Mouse (Mus musculus): ENCODE measurements around the gene Sh2d7.
"Not testable (repeated sequence)": the region's sequence is repeated elsewhere in the genome, so short reads cannot be mapped to it uniquely, and the experiment has no call there.

Gene Sh2d7

DNA sequence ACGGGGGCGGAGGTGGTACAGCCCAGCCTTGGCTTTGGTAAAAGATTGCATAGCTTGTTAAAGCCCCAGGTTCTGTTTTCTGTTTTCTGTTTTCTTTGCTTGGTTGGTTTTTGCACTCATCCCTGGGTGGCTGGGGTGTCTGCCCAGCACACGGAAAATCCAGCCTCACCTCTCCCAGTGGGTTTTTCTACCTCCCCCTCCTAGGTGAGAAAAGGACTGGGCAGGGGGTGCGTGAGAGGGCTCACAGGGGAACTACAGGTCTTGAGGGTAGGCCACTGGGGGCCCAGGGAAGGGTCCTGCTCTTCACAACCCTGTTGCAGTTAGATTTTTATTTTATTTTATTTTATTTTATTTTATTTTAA lies 6.2 kb downstream of the Sh2d7 start:
- DNase-seq (ENCODE audit: low spot score), result no peak

DNA sequence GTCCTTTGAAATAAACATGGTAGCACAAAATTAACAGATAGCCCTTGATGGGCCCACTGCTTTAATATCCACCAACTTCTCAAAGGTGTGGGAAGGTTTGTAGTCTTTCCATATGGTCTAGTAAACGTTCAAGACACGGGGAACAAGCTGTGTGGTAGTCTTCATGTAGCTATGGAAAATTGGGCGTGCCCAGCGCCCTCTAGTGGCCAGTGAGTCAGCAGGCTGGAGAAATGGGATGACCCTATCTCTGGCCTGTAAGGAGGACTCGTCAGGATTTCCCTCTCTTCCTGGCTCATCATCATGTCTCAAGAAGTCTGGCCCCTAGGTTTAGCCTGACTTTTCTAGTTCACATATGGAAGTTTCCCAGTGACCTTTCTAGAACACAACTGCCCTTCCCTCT lies 8.8 kb downstream of the Sh2d7 start:
- DNase-seq (ENCODE audit: low spot score), result peak; percentile 79

DNA sequence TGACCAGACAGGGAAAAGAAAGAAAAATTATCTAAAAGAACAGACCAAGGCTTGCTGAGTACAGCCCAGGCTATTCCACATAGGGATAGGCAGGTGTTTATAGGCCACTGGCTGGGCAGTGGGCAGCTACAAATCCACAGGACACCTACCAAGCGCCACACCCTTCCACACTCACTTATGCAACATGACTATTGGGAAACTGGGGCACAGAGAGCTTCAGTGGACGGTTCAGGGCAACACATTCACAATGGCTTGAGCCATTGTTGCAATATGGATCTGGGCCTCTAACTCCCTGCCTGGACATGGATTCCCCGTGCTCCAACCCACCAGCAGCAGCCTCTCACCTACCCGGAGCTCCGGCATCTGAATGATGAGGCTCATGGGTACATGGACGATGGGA lies 10.6 kb downstream of the Sh2d7 start:
- no peak for DNase-seq (ENCODE audit: low spot score)

DNA sequence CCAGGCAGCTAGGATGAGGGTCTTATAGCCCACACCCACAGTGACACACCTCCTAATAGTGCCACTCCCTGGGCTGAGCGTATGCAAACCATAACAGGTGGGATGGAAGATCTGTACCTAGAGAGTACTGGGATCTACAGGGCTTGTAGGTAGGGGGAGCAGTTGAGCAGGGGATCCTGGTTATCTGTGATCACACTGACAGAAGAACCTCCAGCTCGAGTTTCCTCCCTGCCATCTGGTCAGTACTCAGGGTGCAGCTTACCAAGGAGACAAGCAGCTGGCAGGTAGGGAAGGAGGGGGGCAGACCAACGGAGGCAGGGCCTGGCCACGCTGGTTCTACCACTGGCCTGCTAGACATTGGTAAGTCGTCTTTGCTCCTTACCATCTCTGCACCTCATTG lies 13.6 kb downstream of the Sh2d7 start:
- peak; percentile 52 for DNase-seq (ENCODE audit: low spot score)

DNA sequence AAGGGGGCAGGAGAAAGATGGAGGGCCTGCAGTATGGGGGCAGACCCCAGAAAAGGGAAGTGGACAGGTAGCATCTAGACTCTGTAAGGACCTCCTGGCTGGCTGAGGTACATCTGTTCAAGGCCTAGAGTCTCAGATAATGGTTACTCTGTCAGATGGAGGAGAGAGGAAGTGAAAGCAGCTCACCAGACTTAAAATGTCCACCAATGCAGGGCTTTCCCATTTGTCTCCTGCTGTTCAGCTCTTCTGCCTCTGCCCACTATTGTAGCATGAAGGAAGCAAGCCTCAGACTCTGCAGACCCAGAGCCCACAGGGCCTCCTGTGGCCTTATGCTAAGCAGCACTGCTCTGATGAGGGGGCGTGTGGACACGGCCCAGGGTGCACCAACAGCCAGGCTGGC lies 16.3 kb downstream of the Sh2d7 start:
- DNase-seq (ENCODE audit: low spot score), result no peak

DNA sequence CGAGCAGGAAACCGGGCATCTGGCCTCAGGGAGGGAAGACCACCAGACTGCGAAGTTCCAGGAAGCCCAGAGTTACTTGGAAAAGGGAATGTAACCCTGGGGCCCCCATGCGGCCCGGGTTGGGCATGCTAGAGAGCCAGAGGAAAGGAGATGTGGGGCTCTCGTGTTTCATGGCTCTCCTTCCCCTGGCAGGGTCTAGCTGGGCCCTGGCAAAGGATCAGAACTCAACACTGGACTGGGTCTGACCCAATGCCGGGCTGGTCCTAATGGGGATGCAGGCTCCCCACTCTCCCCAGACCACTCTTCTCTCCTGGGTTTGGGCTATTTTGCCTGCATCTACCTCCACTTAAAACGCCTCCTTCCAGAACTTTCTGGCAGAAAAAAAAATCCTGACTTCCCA lies 19.9 kb downstream of the Sh2d7 start:
- no peak for DNase-seq (ENCODE audit: low spot score)

DNA sequence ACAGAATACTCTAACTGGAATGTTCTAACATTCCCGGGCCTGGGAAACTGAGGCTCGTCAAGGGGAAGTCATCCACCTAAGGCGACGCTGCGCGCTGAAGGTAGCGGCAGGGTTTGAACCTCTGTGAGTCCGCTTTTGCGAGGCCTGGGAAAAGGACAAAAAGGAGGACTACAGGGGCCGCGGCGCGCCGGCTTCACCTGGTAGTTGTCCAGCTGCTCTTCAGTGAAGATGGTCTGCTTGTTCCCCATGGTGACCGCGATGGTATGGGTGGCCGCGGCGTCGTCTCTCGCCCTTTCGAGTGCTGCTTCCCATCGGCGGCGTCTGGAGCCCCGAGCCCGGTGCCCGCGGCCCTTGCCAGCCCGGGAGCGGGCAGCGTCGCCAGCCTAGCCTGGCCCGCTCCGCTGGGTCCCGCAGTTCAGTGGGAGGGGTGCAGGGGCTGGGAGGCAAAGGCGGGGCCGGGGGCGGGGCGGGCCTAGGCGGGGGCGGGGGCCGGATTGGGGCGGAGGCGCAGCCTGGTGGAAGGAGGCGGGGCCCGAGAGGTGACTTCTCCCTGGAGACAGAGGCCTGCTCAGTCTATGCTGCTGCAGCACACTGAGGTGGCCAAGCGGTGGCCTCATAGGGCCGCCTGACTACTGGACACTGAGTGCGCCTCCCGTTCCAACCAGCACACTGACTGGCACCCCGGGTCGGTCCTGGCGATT lies 21.1 kb downstream of the Sh2d7 start, which contains the start of gene Cib2:
Cib2 (minus strand) TSS at position 448 of the 701 bp plus-strand sequence.
- peak; percentile 89 for DNase-seq (ENCODE audit: low spot score)

DNA sequence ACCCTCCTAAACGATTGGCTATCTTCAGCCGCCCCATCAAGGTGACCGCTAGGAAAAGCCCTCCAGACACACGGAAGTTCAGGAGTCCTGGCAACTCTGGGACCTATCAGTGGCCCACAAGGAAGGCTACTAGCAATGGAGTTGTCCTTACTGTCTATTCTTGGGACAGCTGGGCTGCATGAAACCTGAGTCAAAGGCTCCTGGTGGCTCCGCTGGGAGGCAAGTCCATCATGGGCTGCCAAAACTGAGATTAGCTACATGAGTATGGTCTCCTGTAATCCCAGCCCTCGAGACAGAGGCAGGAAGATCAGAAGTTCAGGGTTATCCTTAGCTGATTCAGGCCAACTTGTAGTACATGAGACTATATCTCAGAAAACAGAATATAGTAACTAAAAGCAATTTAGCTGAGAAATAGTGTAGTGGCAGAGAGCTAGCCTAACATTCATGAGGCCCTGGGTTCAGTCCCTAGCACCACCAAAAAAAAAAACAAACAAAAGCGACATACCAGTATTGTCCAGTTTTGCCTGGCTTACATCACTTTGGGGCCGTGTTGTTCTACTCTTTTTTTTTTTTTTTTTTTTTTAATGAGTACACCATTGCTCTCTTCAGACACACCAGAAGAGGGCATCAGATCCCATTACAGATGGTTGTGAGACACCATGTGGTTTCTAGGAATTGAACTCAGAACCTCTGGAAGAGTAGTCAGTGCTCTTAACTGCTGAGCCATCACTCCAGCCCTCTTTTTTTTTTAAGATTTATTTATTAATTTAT lies 22.2 kb downstream of the Sh2d7 start:
- no peak for DNase-seq (ENCODE audit: low spot score)

DNA sequence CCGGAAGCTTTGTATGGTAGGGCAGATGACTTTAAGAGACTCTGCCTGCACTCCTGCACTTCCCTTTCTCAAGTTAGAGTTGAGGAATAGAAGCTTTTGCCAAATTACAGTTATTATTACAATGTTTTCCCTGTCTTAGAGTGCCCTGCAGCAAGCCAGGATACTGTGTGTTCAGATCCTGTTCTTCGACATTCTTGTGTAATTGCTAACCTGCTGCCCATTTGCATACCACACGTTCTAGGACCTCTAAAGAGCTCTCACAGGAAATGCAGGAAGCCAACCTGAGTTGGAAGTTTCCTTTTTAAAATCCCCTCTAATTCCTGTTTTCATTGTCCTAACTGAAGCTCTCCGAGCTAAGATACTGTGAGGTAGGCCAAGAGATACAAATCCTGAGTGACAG lies 28.2 kb downstream of the Sh2d7 start:
- DNase-seq (ENCODE audit: low spot score), result no peak

DNA sequence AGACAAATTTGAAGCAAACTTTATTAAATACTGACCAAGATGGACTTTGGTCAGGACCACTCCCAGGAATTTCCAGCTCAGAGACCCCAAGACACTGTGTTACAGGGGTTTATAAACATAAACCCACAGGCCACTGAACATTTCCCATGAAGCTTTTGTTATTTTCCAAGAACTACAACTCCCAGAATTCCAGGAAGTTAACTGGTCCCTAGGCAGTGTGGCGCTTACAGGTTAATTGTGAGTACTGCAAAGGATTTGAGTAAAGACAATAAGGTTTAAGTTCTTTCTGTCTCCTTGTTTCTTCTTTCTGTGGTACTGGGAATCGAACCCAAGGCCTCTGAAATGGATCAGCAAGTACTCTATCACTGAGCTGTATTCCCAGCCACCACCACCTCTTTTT lies 29.9 kb downstream of the Sh2d7 start:
- DNase-seq (ENCODE audit: low spot score), result peak; percentile 53

DNA sequence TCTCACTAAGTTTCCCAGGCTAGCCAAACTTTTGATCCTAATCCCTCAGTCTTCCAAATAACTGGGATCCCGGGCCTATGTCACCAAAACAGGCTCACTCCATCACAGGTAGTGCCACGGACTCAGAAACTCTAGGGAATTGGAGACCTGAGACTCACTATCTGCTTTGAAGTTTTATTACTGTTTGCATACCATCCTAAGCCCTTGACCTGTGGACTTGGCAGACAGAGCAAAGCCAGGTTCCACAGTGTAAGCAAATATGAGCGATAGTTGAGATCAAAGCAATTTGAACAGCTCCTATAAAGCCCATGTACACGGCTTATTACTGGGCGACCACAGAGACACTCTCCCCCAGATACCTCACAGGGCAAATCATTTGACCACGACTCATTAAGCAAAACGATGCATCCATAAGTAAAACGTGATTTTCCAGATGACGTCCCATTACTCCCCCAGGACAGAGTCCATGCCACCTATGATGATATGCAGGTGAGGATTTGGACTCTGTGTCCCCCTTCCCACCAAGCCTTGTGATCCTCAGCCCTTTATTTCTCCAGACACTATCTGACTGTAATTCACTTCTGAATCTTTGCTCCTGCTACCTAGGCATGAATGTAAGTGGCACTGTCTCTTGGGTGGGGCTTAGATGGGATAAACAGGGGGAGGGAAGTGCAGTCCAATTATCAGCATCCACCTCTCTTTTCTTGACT lies 32.5 kb downstream of the Sh2d7 start:
- no peak for DNase-seq (ENCODE audit: low spot score)

DNA sequence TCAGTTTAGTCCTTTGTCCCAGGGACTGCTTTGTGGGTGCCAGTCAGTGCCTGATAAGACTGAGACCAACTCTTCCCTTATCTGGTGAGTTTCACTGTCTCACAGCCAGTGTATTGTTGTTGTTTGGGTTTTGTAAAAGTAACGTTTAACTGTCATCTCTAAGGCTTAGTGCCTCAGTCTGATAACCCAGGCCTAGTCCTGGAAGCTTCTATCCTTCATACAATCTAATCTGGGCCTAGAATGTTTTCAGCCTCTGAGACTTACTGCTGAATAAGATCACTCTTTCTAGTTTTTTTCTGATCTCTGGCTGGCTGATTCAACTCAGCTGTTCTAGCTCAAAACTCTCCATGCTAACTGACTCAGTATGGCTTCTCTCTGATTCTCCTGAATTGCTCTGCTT lies 44.9 kb downstream of the Sh2d7 start:
- no peak for DNase-seq (ENCODE audit: low spot score)

DNA sequence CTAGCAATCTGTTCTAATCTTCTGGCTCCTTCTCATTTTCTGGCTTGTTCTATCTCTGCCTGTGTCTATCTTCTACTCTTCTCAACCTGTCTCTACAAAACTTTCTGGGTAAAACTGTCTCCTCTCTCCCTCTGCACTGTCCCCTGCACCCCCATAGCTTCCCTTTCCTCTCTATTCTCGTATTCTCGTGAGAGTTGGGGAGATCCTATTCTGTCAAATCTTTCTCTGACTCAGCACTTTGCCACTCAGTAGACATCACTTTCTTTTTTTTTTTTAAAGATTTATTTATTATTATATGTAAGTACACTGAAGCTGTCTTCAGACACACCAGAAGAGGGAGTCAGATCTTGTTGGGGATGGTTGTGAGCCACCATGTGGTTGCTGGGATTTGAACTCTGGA lies 45.3 kb downstream of the Sh2d7 start:
- DNase-seq (ENCODE audit: low spot score), result not testable (repeated sequence)

DNA sequence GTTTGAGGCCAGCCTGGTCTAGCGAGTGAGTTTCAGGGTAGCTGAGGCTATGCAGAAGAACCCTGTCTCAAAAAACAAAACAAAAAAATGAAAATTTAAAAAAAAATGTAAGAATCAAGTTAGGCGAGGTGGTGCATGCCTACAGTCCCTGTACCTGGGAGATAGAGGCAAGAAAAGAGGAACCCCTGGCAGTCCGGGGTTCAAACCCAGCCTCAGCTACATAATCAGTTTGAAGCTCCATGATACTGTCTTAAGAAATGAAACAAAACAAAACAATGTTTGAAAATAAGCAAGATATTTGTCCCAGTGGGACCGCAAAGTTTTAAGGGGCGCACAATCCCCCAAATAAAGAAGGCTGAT lies 47.0 kb downstream of the Sh2d7 start:
- no peak for DNase-seq (ENCODE audit: low spot score)

DNA sequence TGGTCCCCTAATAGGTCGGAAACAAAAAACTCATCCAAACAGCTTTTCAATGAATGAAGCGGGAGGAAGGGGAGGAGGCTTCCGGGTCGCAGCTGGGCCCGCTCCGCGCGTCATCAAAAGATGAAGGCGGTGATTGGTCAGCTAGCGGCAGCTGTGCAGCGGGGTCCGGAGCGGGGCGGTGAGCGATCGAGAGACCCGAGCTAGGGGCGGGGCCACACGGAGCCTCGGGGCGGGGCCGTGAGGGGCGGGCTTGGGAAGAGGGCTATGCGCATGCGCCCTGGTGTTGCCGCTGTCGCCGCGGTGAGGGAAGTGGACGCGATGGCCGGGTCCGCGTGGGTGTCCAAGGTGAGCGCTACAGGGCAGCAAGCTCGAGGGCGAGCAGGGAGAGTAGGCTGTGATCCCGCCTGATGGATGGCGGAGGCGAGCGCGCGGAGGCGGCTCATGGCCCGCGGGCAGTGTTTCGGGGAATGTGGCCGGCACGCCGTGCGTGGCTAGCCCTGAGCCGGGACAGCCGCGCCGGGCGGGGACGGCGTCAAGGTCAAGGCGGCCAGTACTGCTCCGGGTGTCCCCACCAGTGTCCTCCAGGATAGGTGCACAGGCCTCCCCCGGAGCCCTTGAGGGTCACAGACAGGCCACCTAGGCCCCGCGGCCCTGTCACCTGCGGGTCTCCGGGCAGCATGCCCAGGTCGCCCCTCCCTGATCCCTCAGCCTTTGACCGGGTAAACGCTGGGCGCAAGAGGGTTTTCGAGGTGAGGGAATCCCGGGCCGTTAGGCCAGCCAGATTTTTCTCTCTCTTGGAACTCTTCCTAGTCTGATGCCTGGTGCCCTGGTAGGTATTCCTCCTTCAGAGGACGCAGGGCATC lies 47.6 kb downstream of the Sh2d7 start, which contains the start of gene Idh3a:
Idh3a (plus strand) TSS at position 136 of the 863 bp plus-strand sequence.
- peak; percentile 98 for DNase-seq (ENCODE audit: low spot score)

DNA sequence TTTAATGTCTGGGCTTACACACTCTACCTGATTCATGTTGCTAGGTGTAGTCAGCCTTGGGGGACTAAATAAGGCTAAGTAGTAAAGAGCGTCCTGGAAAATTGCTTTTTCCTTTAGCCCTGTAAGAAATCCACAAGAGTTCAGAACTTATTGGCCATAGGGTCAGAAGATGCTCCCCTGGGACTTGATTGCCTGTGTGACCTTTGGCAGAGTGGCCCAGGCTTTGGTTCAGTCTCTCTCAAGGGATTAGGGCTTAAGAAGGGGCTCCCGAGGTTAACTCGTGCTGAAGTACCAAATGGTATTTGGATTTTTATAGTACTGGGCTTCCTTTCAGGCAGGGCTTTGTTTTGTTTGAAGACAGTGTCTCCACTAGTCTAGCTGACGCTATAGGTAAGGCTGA lies 49.1 kb downstream of the Sh2d7 start:
- no peak for DNase-seq (ENCODE audit: low spot score)

DNA sequence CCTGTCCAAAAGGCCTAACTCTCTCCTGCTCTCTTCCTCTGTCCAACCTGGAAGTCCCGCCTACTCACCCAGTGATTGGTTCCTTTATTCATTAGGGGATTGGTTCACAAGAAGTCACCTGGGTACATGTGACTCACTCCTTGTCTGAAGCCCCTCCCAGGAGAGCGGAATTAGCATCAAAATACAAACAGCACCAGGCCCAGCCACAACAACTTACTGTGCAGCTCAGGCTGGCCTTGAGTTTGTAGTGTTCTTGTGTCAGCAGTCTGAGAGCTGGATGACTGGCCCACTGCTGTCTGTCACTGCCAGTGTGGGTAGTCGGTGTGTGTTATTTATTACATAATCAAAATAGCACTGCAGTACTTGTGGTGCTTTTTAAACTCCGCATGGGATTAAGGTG lies 54.9 kb downstream of the Sh2d7 start:
- not testable (repeated sequence) for DNase-seq (ENCODE audit: low spot score)
